Mouse (Mus musculus): ENCODE measurements at regions not wholly inside any gene's neighbourhood (a gene's known extent, or its start where the extent isn't known, plus 50 kb on each side); places are given as distances from the start of the nearest gene placed in this dataset.

DNA sequence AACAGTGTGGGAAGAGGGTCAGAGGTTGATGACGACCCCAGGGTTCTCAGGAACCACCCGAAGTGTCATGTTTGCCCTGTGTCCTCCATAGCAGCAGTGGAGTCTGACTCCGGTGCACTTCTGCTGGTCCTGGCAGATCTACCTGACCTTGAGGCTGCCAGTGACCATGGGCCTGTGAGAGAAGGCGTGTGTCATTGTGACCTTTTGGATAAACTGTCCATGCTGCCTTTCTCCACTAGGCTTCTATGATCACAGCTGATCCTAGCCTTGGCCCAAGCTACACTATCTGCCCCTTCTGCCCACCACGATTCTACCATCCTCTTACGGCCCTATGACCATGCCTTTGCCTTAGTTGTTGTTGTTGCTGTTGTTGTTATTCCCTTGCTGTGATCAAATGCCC lies 163.2 kb upstream of the Fstl4 start:
- TF ChIP-seq CTCF (IDR thresholded peaks at IDR 0.05; ENCODE audit: borderline replicate concordance, extremely low read depth, insufficient read depth, insufficient read length) (no peak), POLR2A (IDR thresholded peaks at IDR 0.05; ENCODE audit: borderline replicate concordance, extremely low read depth, insufficient read depth, insufficient read length, poor library complexity, severe bottlenecking) (no peak)
